Mouse (Mus musculus) MN1 (cell line): ENCODE measurements around the gene Dcakd.

Experiments
- DNase-seq: peaks from one replicate; pipeline ENCODE4 v3.0.0-alpha.2; 2016; ENCODE audit warnings: low spot score

The Dcakd gene

DNA sequence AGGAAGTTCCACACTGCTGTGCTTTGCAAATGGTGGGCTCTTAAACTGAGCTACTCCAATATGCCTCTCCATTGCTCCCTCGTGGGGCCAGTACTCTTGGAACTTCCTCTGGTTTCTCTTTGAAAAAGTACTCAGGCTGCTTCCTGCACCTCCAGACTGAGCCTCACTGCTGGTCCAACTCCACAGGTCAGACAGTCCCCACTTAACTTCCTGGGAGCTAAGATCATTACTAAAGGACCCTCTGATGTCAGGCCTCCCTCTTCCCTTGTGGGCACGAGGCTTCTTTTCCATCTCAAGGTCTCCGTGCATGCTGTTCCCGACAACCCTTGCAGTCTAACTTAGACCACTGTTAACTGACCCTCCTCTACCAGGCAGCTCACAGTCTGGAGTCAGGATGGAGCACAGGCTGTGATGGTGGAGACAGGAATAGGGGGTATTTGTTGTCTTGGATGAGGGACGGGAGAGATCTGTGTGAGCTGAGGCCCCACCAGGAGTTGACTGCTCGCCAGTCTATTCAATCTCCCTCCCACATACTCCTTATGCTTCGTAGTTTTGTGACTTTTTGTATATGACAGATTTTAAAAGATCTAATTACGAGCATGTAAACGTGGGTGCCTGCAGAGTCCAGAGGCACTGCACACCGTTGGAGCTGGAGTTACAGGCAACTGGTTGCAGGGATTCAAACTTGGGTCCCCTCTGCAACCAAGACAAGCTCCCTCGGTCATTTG, 22.7 kb downstream of the Dcakd start:
- no peak for DNase-seq

DNA sequence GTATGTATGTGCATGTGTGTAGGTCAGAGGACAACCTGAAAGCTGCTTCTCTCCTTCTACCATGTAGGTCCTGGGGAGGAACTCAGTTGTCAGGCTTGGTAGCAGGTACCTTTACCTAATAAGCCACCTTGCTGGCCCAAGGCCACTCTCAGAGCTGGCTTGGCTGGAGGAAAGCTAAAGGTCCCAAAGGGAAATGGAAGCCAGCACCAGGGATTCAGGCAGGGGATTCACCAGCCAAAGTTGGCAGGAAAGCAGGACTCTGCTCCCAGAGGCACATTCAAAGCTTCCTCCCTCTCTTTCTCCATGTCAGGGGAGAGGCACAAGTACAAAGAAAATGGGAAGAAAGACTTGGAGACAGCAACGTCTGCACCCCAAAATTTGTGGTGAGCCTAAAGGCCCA, 23.3 kb downstream of the Dcakd start:
- DNase-seq, result no peak

DNA sequence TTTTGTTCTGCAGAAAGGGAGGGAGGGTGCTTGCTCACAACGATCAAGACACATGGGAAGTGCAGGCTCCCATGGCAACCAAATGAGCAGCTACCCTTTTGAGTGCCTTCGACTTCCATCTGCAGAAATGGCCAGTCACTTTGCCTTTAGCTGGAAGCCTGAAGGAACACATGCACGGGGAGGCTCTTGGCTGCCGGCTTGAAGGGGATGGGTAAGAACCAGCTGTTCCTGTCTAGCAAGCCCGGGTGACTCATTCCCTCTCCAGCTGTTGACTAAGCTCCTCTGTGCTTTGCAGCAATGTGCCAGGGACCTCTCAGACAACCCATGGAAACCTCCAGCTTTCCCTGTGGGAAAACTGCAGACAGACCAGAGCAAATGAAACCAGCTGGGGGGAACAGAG, 24.9 kb downstream of the Dcakd start:
- DNase-seq, result peak; percentile 93

DNA sequence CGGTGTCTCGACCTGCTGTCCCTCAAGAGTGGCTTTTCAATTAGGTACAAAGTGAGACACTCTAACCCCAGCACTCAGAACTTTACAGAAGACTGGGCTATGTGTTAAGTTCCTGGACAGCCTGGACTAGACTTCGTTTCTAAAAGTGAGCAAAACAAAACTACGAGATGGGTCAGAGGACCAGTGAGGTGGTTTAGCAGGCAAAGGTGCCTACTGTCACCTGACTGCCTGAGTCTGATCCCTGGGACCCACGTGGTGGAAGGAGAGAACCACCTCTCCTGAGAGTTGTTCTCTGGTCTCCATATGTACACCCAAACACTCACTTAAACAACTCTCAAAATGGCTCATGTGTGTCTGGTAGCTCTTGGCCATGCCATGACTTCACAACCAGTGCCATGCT, 27.1 kb downstream of the Dcakd start:
- no peak for DNase-seq

DNA sequence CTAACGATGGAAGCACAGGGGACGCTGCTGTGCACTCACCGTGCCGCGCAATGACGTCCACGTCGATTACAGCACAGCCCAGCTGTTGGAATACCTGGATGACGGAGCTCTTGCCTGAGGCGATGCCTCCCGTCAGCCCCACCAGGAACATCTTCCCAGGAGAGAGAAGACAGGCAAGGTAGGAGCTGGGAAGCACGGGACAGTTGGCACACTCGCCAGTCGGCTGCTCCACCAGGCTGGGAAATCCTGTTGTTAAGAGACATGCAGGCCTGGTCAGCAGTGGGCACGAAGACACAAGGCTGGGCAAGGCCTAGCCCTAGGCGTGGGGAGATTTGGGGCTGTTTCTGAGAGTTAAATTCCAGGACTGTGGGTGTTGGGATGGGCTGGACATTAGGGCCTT, 28.0 kb downstream of the Dcakd start:
- DNase-seq, result no peak

DNA sequence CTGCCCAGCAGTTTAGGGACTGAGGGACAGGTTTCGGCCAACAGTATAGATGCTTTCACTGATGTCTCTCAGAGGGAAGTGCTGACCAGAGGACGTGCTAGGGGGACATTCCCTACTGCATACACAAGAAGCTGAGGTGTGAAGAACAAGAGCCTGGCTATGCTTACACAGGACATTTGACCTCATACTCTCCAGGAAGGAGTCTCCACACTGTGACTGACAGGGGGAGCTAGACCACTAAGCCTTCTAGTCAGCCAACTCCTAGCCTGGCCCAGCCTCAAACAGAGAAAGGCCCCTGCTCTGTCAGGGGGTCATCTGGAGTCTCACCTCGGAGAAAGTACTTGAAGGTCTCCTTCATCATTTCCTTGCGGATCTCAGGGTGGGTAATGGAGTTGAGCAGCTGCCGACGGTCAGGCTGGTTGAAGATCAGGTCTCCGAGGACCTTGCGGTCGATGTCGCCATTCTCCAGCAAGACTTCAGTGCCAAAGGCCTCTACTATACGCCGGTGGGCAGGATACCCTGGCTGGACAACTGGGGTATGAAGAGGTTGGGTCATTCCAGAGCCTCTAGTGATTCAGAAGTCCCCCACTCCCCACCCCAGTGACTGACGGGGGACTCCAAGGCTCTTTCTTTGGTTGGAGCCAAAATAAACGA, 28.7 kb downstream of the Dcakd start:
- peak; percentile 60 for DNase-seq

DNA sequence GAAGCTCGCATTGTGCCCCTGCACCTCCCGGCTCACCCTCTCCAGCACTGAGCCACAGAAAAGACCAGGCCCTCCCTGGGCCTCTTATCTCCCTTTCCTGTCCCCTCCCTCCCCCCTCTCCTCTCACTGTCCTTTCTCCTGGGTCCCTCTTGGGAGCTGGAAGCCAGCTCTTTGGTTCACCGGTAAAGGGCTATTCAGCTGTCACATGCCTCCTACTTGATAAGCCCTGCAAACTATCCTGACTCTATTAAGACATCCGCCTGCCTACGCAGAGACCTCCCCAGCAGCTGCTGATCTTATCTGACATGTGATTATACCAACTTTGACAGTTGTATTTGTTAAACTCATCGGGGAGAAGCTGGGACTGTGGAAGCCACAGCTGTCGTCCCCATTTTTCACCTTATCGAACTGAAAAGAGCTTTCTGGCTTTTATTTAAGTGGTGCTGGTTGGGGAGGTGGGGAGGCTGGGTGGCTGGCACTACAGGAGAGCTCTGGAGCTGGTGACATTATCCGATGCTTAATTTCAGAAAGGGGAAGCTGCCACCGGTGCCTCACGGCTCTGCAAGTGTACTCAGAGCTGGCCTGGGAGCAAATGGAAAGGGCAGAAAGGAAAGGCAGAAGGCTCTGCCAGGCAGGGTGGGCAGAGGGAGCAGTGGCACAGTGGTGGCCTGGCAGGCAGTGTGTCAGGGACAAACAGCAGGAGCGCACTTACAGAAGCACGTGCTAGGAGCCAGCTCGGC, 29.4 kb downstream of the Dcakd start:
- DNase-seq, result peak; percentile 71

DNA sequence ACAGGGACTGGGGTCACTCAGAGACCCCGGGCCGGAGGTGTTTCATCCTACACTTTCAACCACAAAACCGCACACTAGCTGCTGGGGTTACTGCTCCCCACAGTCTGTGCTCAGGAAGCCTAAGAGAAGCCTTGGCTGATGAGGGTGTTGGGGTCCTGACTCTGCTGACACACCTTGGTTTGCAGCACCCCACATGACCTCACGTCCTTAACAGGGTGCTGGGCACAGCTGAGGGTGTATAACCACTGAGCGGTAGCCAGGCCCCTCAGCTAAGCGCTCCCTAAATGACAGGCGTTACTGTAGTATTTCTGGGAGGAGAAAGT, 29.9 kb downstream of the Dcakd start:
- no peak for DNase-seq

DNA sequence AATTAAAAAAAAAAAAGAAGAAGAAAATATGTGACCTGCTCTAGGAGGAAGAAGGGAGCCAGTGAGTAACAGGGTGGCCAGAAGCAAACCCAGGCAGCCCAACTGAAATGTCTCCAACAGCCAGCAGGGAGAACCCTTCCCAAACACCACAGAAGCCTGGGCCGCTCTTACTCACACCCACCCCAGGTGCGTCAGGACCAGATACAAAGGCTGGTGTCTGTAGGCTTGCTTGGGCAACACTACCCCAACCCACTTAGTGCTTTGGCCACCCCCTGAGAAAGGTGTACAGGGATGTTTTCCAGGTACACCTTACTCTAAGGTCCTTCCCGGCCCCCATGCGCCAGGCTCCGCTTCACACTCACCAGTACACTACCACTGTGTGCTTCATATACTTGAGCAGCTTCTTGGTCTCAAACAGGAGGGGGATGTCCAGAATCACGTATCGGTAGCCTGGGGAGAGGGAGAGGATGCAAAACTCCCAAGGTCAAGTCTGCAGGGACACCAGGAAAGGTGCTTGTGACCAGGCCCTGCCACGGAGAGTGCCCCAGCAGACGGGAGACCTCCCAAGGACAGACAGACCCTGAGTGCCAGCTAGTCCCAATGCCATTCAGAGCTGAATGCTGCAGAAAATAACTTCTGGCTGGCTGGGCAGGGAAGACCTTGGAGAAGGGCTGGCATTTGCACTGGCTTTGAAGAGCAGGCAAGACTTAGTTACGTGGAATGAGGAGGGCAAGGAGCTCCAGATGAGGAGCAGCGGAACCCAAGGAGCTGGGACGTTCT, 31.0 kb downstream of the Dcakd start:
- no peak for DNase-seq

DNA sequence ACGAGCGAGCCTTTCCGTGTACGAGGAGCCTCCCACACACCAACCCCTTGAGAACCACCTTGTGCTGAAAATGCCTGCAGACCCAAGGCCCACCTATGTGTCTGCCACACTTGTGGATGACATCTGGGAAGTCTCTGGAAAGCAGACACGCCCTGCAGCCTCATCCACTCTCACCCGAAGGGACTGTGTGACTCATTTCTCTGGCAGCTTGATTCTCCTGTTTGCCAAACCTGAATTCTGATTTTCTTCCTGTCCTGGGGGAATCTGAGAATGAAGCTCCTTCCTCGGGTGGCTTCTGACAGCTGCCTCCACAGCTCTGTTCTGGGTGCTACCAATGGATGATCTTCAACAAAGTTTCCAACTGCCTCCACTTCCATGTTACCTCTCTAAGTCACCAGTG, 31.7 kb downstream of the Dcakd start:
- DNase-seq, result peak; percentile 78

DNA sequence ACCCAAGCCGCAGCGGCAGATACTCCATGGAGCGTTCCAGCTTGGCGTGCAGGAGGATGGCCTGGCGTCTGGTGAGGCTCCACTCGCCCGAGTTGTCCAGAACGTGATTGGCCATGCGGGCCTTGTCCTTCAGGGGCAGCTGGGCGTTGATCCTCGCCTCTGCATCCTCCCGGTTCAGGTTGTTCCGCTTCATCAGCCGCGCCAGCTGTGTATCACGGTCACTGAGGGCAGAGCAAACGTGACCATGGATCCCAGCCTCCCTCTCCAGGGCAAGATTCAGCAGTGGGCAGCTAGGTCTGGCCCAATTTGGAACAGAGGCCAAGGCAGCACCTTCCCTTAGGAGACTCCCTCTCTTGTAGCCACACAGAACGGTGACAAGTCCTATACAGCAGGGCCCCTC, 33.2 kb downstream of the Dcakd start:
- DNase-seq, result no peak

DNA sequence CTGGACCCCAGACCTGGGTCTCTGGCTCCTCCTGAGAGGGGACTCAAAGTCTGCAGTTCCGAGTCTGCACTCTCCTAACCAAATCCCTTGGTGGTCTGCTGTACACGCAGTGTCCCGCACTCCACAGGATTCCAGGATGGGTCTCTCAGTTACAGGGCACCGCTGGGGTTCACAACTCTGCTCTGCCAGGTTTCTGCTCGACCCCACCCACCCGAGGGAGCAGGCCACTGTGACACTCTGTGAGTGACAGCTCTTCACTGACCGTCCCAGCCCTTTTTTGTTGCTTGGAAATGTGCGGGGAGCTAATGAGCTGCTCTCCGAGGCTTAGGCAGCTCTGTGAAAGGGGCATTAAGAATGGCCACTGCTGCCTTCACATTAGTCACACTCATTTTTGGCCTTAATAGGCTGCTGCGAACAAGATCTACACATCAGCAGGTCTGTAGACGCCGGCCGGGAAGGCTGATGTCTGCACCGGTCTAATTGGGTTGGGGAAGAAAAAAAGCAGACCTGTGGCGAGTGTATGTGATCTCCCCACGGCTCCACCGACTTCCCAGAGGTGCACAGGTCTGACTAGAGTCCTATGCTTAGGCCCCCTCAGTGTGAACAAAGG, 34.6 kb downstream of the Dcakd start:
- DNase-seq, result peak; percentile 80

DNA sequence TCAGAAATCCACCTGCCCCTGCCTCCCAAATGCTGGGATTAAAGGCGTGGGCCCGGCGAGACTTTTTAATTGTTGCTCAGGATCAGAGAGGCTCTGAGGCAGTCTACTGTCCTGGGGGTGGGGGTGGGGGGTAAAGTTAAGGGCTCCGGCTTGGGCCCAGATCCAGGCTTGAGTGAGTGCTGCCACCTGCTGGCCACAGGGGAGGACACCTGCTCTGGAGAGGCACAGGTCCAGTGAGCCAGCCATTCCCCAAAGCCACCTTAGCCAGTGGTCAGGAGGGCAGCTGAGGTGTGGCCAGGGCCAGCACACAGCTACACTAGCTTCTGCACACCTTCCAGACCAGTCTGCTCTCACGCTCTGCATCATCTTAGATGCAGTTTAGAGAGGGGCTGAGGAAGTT, 35.2 kb downstream of the Dcakd start:
- DNase-seq, result peak; percentile 79

DNA sequence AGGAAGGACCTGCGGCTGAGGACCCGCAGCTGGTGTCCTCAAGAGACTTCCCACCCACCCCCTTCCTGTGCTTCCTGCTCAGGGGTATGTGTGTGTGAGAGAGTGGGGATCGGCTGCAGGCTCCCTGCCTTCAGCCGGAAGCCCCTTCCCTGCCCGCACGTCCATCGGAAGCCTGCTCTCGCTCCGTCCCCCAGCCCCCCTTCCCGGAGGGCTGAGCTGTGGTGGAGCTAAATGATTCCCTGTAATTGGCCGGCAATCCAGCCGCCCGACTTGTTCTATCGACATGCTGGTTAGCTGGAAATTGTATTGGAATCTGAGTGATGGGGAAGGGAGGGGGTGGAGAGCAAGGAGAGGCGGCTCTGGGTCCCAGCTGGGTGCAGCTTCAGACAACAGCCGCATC, 36.5 kb downstream of the Dcakd start:
- no peak for DNase-seq

DNA sequence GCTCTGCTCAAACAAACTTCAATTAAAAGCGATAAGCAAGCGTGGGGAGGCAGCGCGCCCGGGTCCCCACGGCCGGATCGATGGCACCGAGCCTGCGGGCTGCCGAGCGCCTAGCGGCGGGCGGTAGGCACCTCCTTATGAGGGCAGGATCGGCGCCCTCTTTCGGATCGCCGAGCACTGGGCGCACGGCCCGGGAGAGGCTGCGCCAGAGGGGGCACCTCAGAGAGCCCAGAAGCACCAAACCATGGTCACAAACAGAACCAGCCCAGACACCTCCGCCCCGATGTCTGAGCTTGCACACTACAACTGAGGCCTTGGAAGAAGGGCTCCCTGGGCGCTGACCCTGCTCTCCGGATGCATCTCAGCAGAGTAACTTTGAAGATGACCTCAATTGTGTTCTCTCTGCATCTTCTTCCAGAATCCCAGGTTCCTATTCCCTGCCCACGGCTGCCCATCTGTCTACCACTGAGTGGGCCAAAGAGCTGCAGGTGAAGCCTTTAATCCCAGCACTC, 37.9 kb downstream of the Dcakd start:
- DNase-seq, result no peak

DNA sequence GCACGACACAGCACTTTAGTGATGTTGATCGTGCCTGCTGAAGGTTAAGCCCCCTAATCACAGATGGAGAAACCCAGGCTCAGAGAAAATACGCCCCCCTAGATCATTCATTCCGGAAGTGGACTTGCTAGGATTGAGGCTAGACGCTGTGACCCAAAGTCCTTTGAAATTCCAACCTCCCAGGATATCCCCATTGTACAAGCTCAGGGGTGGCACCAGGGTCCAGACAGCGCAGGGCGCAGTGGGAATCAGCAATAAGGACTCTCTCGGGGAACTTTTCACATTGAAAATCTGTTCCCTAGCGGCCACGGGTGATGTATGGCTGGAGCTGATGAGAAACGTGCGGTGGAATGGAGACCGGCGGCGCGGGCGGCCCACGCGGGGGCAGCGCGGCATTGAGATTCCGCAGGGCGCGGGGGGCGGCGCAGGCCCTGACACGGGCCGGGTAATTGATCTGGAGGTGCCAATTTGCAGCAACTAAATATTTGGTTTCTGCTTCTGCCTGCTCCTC, 38.4 kb downstream of the Dcakd start:
- DNase-seq, result no peak

DNA sequence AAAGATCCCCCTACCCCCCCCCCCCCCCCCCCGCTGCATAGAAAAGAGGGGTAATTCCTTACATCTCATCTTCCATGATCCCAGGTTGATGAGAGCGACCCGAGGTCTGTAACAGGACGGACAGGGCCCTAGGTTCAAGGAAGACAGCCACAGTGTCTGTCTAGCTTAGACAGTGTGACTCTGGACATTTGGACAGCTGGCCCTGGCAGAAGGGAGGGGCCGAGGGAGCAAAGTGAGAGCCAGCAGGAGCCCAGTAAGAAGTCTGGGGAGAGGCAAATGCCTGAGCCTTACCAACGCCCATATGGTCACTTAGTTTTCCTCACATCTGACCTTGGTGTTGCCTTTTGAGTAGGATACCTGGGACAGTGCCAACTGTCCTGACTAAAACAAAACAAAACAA, 43.0 kb downstream of the Dcakd start:
- peak; percentile 38 for DNase-seq

DNA sequence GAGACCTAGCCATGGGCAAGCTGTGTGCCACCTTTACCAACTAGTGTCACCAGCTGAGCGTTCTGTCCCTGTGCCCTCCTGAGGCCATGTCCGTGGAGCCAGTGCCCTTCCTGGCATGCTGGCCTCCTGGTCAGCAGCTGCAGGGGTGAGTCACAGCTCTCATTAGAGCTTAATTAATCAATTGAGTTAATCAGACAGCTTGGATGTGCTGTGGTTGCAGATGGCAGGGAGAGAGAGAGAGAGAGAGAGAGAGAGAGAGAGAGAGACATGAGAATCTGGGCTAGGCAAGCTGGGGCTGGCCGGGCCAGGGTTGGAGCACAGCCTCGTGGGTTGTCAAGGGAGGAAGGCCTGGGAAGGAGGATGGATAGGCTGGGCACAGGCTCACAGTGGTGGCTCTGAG, 43.5 kb downstream of the Dcakd start:
- DNase-seq, result peak; percentile 41

DNA sequence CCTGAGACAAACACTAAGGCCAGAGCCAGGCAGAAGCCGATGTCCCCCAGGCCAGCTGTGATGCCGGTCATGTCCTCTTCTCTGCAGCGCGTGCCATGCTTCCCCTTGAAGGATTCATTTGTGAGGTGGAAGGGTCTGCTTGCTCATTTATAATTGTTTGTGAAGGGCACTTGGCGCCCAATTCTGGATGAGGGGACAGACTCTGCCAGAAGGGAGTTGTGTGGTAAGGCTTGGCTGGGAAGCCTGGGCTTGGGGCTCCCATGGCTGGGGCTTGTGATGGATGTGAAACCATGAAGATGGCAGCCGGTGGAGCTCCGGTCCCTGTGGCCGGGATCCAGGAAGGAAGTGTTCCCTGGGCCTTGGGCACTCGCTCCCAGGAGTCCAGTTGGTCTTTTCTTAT, 44.0 kb downstream of the Dcakd start:
- no peak for DNase-seq

DNA sequence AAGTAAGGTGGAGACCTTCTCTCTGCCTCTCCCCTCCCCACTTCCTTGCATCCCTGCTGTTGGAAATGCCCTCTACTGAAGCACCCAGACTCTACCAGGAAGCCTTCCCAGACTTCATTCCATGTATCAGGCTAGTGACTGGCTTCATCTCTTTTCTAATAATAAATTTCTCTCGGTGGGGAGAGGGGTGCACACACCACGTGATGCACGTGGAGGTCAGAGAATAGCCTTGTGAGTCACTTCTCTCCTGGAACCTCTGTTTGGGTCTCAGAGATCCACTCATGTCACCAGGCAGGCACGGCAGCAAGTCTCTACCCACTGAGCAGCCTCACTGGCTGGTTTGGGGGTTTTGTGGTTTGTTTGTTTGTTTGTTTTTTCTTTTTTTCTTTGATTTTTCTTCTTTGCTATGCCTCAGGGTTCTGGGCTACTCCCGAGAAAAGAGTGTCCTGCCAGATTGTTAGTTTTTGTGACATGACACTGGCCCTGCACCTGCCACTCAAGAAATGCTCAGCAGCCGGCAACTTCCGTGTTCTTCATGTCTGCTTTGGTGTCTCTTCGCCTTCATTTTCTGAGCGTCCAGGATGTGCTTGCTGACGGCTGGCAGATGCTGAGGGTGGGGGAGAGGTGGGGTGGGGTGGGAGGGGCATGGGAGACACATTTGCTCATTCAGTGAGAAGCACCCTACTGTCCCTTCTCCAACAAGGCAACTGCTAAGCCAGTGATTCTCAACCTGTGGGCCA, 46.8 kb downstream of the Dcakd start:
- DNase-seq, result no peak

DNA sequence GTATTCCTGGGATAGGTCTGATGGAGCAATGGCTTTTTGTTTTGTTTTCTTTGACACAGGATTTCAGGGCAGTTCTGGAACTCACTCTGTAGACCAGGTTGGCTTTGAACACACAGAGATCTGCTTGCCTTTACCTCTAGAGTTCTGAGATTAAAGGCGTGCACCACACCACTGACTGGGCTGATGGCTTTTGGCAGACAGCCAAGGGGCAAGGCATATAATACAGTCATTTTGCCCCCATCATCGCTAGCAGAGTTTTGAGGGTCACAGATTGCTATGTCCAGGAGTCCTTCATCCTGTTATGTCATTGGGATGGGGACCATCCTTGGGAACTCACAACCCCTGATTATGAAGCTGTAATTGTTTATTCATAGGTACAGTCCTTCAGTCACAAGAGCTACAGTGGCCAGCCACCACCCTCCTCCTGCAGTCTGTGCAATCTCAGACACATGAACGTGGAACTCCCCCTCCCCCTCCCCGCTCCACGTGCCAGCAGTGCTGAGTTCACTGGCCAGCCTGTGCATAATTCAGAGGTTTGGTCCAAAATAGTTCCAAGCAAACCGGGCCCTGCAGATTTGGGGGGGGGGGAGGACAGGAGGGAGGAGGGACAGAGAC, 50.0 kb downstream of the Dcakd start:
- DNase-seq, result no peak
